Mouse (Mus musculus) bone marrow, adult 2 months (tissue): ENCODE measurements around the gene Prkaa2.

Source experiments
- CTCF ChIP-seq: fragments of 200-500 bp; IDR thresholded peaks from 2 replicates; pipeline ENCODE4 v1.5.1; 2011; ENCODE audit warnings: low read length, control low read depth; ENCODE audit not compliant: control insufficient read depth, insufficient read depth
- POLR2A ChIP-seq: fragments of 200-500 bp; IDR thresholded peaks from 2 replicates; pipeline ENCODE4 v1.6.1; 2011; ENCODE audit warnings: low read depth, mild to moderate bottlenecking, control low read depth, low read length, borderline replicate concordance; ENCODE audit not compliant: control insufficient read depth

- TF ChIP-seq CTCF (no peak), POLR2A (no peak)
Measured at GRCm38 (mm10) chr4:105100508-105101336, 9.0 kb downstream of the Prkaa2 start.
